Mouse (Mus musculus) heart, embryonic 14.5 days (tissue): ENCODE data around the gene Rep15. TPM values are rescaled to one million over a fixed set of nuclear protein-coding genes. Genes with fewer than 3 reads are reported as not detected.

ENCODE experiments used
- ATAC-seq: fragments of 200-750 bp; cut with Nextera tagmentation; 2 replicates; pipeline ENCODE4 v1.8.0; 2017; ENCODE audit warnings: low read depth, moderate TSS enrichment; ENCODE audit not compliant: insufficient number of reproducible peaks, insufficient read depth, low FRiP score
- H3K27ac ChIP-seq, 2 experiments: fragments of 200-500 bp in 1 of 2; fragments of 300-500 bp in 1 of 2; sonication (generic) in 1 of 2; replicated peaks in 1 of 2; 2 replicates each; pipeline ENCODE4 v1.5.1; 2012 to 2014; ENCODE audit warnings: low read depth in 2 of 2, low read length in 2 of 2, control low read depth in 1 of 2, mild to moderate bottlenecking in 1 of 2, mixed read lengths in 1 of 2; ENCODE audit not compliant: control insufficient read depth in 1 of 2, insufficient read depth in 1 of 2
- H3K27me3 ChIP-seq: fragments of 300-500 bp; sonication (generic); 2 replicates; pipeline ENCODE4 v1.6.1; 2014; ENCODE audit warnings: mild to moderate bottlenecking, low read length, control low read depth; ENCODE audit not compliant: control insufficient read depth, insufficient read depth
- H3K36me3 ChIP-seq: fragments of 300-500 bp; sonication (generic); 2 replicates; pipeline ENCODE4 v1.6.1; 2014; ENCODE audit warnings: mild to moderate bottlenecking, control low read depth, low read length, mixed read lengths; ENCODE audit not compliant: control insufficient read depth, insufficient read depth
- H3K4me1 ChIP-seq, 2 experiments: fragments of 200-500 bp in 1 of 2; fragments of 300-500 bp in 1 of 2; sonication (generic) in 1 of 2; 2 replicates each; pipeline ENCODE4 v1.6.1; 2012 to 2014; ENCODE audit warnings: low read length in 2 of 2, control low read depth in 1 of 2, mixed read lengths in 1 of 2; ENCODE audit not compliant: control insufficient read depth in 2 of 2, insufficient read depth in 2 of 2
- H3K4me2 ChIP-seq: fragments of 300-500 bp; sonication (generic); 2 replicates; pipeline ENCODE4 v1.6.1; 2014; ENCODE audit warnings: mild to moderate bottlenecking, low read length
- H3K4me3 ChIP-seq, 2 experiments: fragments of 200-500 bp in 1 of 2; fragments of 300-500 bp in 1 of 2; sonication (generic) in 1 of 2; 2 replicates each; pipeline ENCODE4 v1.5.1; 2012 to 2014; ENCODE audit warnings: low read length in 2 of 2, mild to moderate bottlenecking in 2 of 2, control low read depth in 1 of 2, low read depth in 1 of 2, moderate library complexity in 1 of 2; ENCODE audit not compliant: control insufficient read depth in 1 of 2, insufficient read depth in 1 of 2
- H3K9ac ChIP-seq: fragments of 300-500 bp; sonication (generic); 2 replicates; pipeline ENCODE4 v1.6.1; 2014; ENCODE audit warnings: mild to moderate bottlenecking, low read length
- H3K9me3 ChIP-seq: fragments of 300-500 bp; sonication (generic); 2 replicates; pipeline ENCODE4 v1.6.1; 2016; ENCODE audit warnings: low read length, control low read depth; ENCODE audit not compliant: control insufficient read depth
- WGBS: fragments of 180-500 bp; shearing (Covaris S2); extraction: QIAGEN DNeasy Blood & Tissue Kit; methylation state at CpG from one replicate; pipeline ENCODE4 v1.1.7; 2014; 5-methylcytosine and 5-hydroxymethylcytosine counted together
- polyA plus RNA-seq: library from polyadenylated mRNA; unstranded; fragments of >200 nt; fragmentation: Nextera tagmentation; extraction: Ambion mirVana; gene quantifications from 2 replicates; pipeline ENCODE4 v1.2.1, GENCODE M21; 2014

Rep15 gene
- polyA plus RNA-seq: 1.3 and 1.9 TPM in 2 replicates

- H3K4me3 ChIP-seq: no peak within 1 kb of the TSS
- no peak for ATAC-seq
- WGBS: 60% methylated on average over 13 of the region's 13 CpGs
- H3K27ac ChIP-seq: no peak within 1 kb of the TSS
- H3K4me2 ChIP-seq: no peak within 1 kb of the TSS
- H3K27me3 ChIP-seq: no peaks in the 10 kb centered on the region
- H3K9me3 ChIP-seq: no peaks in the 10 kb centered on the region
- H3K4me1 ChIP-seq: peaks cover 2 to 5% of the 10 kb centered on the region in 2 experiments; a peak in 1 of 4 replicates
- H3K36me3 ChIP-seq: peaks cover 56% of the 10 kb centered on the region
- no peak within 1 kb of the TSS for H3K9ac ChIP-seq
Measured at GRCm38 (mm10) chr6:147032303-147032925, at the start of gene Rep15. Gene Rep15, plus strand, starts transcription at chr6:147032584.

- no peak overlapping the region for H3K4me2 ChIP-seq
- no peaks in the 10 kb centered on the region for H3K27me3 ChIP-seq
- ATAC-seq: peak; percentile 58; the same call in 1 of the 2 replicates
- H3K9ac ChIP-seq: no peak overlapping the region
- WGBS: 39% methylated on average over 3 of the region's 3 CpGs
- H3K36me3 ChIP-seq: peaks cover 19% of the 10 kb centered on the region
- H3K27ac ChIP-seq: peak overlapping the region in 1 of 2 experiments; percentile 58; a peak in 2 of 4 replicates
- H3K4me1 ChIP-seq: peaks cover 11 to 40% of the 10 kb centered on the region in 2 experiments
- no peaks in the 10 kb centered on the region for H3K9me3 ChIP-seq
- no peak overlapping the region for H3K4me3 ChIP-seq
Measured at GRCm38 (mm10) chr6:146984569-146984968, 47.8 kb upstream of the Rep15 start.

- WGBS: 49% methylated on average over 5 of the region's 5 CpGs
- H3K4me2 ChIP-seq: no peak overlapping the region
- H3K4me3 ChIP-seq: no peak overlapping the region
Measured at GRCm38 (mm10) chr6:146994236-146994635, 38.1 kb upstream of the Rep15 start.

DNA sequence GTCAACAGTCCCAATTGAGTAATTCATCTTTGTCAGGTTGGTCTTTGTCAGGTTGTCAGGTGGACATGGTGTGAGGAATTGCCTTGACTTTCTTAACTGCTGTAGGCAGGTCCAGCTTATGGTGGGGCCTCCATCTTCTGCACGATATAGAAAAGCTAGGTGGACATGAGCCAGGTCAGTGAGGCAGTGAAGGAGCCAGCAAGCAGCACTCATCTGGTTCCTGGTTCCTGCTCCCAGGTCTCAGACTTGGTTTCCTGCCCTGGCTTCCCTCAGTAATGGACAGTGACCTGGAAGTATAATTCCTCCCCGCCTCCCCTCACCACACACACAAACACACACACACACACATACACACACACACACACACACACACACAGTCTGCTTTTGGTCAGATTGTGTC lies 37.0 kb upstream of the Rep15 start:
- Histone ChIP-seq H3K27me3 (no peaks in the 10 kb centered on the region), H3K27ac (no peak overlapping the region), H3K9me3 (no peaks in the 10 kb centered on the region), H3K4me1 (peaks cover 11 to 12% of the 10 kb centered on the region in 2 experiments; a peak in 3 of 4 replicates), H3K4me2 (no peak overlapping the region), H3K36me3 (peaks cover 59% of the 10 kb centered on the region), H3K9ac (no peak overlapping the region), H3K4me3 (no peak overlapping the region)
- ATAC-seq: no peak
- 77% methylated on average over 2 of the region's 2 CpGs for WGBS

More at GRCm38 (mm10) chr6:146994236-146994635, 38.1 kb upstream of the Rep15 start:
- ATAC-seq: no peak
- Histone ChIP-seq H3K4me1 (peaks cover 12 to 15% of the 10 kb centered on the region in 2 experiments; a peak in 3 of 4 replicates), H3K9ac (no peak overlapping the region), H3K9me3 (no peaks in the 10 kb centered on the region), H3K27ac (no peak overlapping the region), H3K36me3 (peaks cover 51% of the 10 kb centered on the region), H3K27me3 (no peaks in the 10 kb centered on the region)

DNA sequence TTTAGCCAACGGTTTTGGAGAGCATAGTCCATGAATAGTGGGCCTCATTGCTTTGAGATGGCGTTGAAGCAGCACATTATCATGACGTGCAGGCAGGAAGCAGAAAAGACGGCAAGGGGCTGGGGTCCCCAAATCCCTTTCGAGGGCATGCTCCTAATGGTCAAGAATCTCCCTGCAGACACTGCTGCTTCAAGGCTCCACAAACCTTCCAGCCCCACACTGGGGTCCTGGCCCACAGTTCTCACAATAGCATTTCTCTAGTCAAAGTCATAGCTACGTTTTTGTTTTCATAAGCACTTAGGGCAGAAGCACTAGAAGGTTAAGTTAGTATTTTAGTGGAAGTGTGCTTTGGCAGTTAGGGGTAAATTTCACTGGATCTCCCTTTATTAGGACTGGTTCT lies 36.5 kb upstream of the Rep15 start:
- Histone ChIP-seq H3K4me1 (peaks cover 11 to 12% of the 10 kb centered on the region in 2 experiments; a peak in 3 of 4 replicates), H3K4me2 (no peak overlapping the region), H3K36me3 (peaks cover 59% of the 10 kb centered on the region), H3K27ac (no peak overlapping the region), H3K9me3 (no peaks in the 10 kb centered on the region), H3K4me3 (no peak overlapping the region), H3K27me3 (no peaks in the 10 kb centered on the region), H3K9ac (no peak overlapping the region)
- 78% methylated on average over 6 of the region's 6 CpGs for WGBS
- no peak for ATAC-seq

DNA sequence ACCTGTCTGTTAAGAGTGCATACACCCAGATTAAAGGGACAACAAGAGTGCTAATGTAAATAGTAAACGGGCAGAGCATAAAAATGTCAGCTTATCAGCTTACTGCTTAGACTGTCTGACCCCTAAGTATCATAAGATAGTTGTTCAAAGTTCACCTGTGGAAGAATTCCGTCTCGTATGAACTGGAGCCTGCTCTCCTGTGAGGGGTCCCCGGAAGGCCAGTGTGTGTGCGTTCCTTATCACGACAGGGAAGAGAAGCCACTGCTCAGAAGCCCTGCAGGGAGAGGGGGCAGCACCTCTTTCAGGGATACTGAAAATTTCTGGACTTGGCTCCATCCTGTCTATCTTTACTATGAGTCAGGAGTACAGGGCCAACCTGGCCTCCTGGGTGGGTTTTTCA lies 35.4 kb upstream of the Rep15 start:
- Histone ChIP-seq H3K4me3 (no peak overlapping the region), H3K9me3 (no peaks in the 10 kb centered on the region), H3K36me3 (peaks cover 64% of the 10 kb centered on the region), H3K27me3 (no peaks in the 10 kb centered on the region), H3K4me1 (peaks cover 11% of the 10 kb centered on the region in 2 experiments; a peak in 3 of 4 replicates), H3K4me2 (no peak overlapping the region), H3K9ac (no peak overlapping the region), H3K27ac (no peak overlapping the region)
- 55% methylated on average over 6 of the region's 6 CpGs for WGBS
- ATAC-seq: no peak

DNA sequence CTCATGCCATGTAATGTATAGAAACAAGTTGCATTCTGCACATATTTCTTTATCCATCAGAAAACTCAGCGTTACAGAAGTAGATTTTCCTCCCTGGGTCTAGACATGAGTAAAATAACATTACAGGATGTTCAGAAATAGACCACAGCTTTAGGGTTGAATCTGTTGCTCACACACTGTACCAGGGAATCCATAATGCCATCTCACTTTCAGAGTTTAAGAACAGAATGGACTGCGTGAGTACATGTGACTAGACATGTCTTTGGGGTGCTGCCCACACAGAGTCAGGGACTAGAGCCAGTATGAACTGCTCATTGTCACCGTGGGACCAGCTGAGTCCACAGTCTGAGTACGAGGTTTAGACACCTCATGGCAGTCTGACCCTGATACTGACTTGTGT lies 33.7 kb upstream of the Rep15 start:
- ATAC-seq: no peak
- H3K36me3 ChIP-seq: peaks cover 77% of the 10 kb centered on the region

GRCm38 (mm10) chr6:146999302-146999701 lies 33.1 kb upstream of the Rep15 start:
- no peak overlapping the region for H3K4me3 ChIP-seq
- H3K9ac ChIP-seq: no peak overlapping the region
- H3K36me3 ChIP-seq: peaks cover 81% of the 10 kb centered on the region
- 82% methylated on average over 9 of the region's 9 CpGs for WGBS
- no peak overlapping the region for H3K4me2 ChIP-seq
- no peaks in the 10 kb centered on the region for H3K9me3 ChIP-seq
- H3K27me3 ChIP-seq: no peaks in the 10 kb centered on the region
- ATAC-seq: no peak
- no peak overlapping the region for H3K27ac ChIP-seq
- no peaks in the 10 kb centered on the region for H3K4me1 ChIP-seq

More for the DNA sequence above, 33.7 kb upstream of the Rep15 start:
- H3K9ac ChIP-seq: no peak overlapping the region
- no peaks in the 10 kb centered on the region for H3K4me1 ChIP-seq
- H3K9me3 ChIP-seq: no peaks in the 10 kb centered on the region
- H3K27me3 ChIP-seq: no peaks in the 10 kb centered on the region
- H3K27ac ChIP-seq: no peak overlapping the region
- no peak overlapping the region for H3K4me2 ChIP-seq
- no peak overlapping the region for H3K4me3 ChIP-seq
- 87% methylated on average over 4 of the region's 4 CpGs for WGBS
